Mouse (Mus musculus) embryonic facial prominence, embryonic 13.5 days (tissue): ENCODE measurements at regions not wholly inside any gene's neighbourhood (a gene's known extent, or its start where the extent isn't known, plus 50 kb on each side); places are given as distances from the start of the nearest gene placed in this dataset.
A peak's percentile ranks its signal among the peaks of the same experiment; 100 is the strongest.
"Not testable (repeated sequence)": the region's sequence is repeated elsewhere in the genome, so short reads cannot be mapped to it uniquely, and the experiment has no call there.

ENCODE experiments used
- ATAC-seq: fragments of 200-750 bp; cut with Nextera tagmentation; 2 replicates; pipeline ENCODE4 v1.8.0; 2017; ENCODE audit warnings: low read depth; ENCODE audit not compliant: insufficient number of reproducible peaks, insufficient read depth, low FRiP score, low TSS enrichment
- H3K27ac ChIP-seq: fragments of 300-500 bp; sonication (generic); 2 replicates; pipeline ENCODE4 v1.5.1; 2015; ENCODE audit warnings: moderate library complexity, mild to moderate bottlenecking, inconsistent platforms
- H3K27me3 ChIP-seq: fragments of 300-500 bp; sonication (generic); 2 replicates; pipeline ENCODE4 v1.6.1; 2015; ENCODE audit warnings: mild to moderate bottlenecking, inconsistent platforms
- H3K36me3 ChIP-seq: fragments of 300-500 bp; sonication (generic); 2 replicates; pipeline ENCODE4 v1.6.1; 2015; ENCODE audit warnings: mild to moderate bottlenecking, inconsistent platforms
- H3K4me1 ChIP-seq: fragments of 300-500 bp; sonication (generic); 2 replicates; pipeline ENCODE4 v1.6.1; 2015; ENCODE audit warnings: inconsistent platforms
- H3K4me2 ChIP-seq: fragments of 300-500 bp; sonication (generic); 2 replicates; pipeline ENCODE4 v1.6.1; 2015; ENCODE audit warnings: moderate library complexity, mild to moderate bottlenecking, inconsistent platforms
- H3K4me3 ChIP-seq: fragments of 300-500 bp; sonication (generic); 2 replicates; pipeline ENCODE4 v1.5.1; 2015; ENCODE audit warnings: mild to moderate bottlenecking, inconsistent platforms
- H3K9ac ChIP-seq: fragments of 300-500 bp; sonication (generic); 2 replicates; pipeline ENCODE4 v1.6.1; 2015; ENCODE audit warnings: mild to moderate bottlenecking, inconsistent platforms
- H3K9me3 ChIP-seq: fragments of 300-500 bp; sonication (generic); 2 replicates; pipeline ENCODE4 v1.6.1; 2016; ENCODE audit warnings: inconsistent platforms
- WGBS: fragments of 180-500 bp; shearing (Covaris S2); methylation state at CpG from one replicate; pipeline ENCODE4 v1.1.7; 2015; ENCODE audit warnings: mixed read lengths; 5-methylcytosine and 5-hydroxymethylcytosine counted together

- Histone ChIP-seq H3K4me3 (no peak overlapping the region), H3K4me2 (no peak overlapping the region), H3K9ac (no peak overlapping the region), H3K27me3 (no peaks in the 10 kb centered on the region), H3K4me1 (no peaks in the 10 kb centered on the region), H3K36me3 (no peaks in the 10 kb centered on the region), H3K9me3 (no peaks in the 10 kb centered on the region), H3K27ac (no peak overlapping the region)
- ATAC-seq: no peak
- WGBS: 55% methylated on average over 10 of the region's 10 CpGs
These were observed 71.3 kb upstream of the Jarid2 start for GRCm38 (mm10) chr13:44657905-44658414.

- 64% methylated on average over 6 of the region's 6 CpGs for WGBS
- Histone ChIP-seq H3K4me3 (no peak overlapping the region), H3K4me1 (peaks cover 7% of the 10 kb centered on the region)
These were observed 69.4 kb upstream of the Jarid2 start for GRCm38 (mm10) chr13:44659861-44660260.

GRCm38 (mm10) chr13:44663062-44663461 lies 66.2 kb upstream of the Jarid2 start:
- peaks cover 7% of the 10 kb centered on the region for H3K4me1 ChIP-seq

More at GRCm38 (mm10) chr13:44659861-44660260, 69.4 kb upstream of the Jarid2 start:
- Histone ChIP-seq H3K36me3 (no peaks in the 10 kb centered on the region), H3K27ac (no peak overlapping the region), H3K4me2 (no peak overlapping the region), H3K9me3 (no peaks in the 10 kb centered on the region), H3K9ac (no peak overlapping the region), H3K27me3 (no peaks in the 10 kb centered on the region)
- ATAC-seq: no peak

GRCm38 (mm10) chr13:44663730-44664129 lies 65.5 kb upstream of the Jarid2 start:
- Histone ChIP-seq H3K27ac (no peak overlapping the region), H3K9me3 (no peaks in the 10 kb centered on the region), H3K4me1 (peaks cover 7% of the 10 kb centered on the region), H3K36me3 (no peaks in the 10 kb centered on the region), H3K4me2 (no peak overlapping the region), H3K4me3 (no peak overlapping the region), H3K27me3 (no peaks in the 10 kb centered on the region), H3K9ac (no peak overlapping the region)
- 35% methylated on average over 7 of the region's 7 CpGs for WGBS
- no peak for ATAC-seq

More at GRCm38 (mm10) chr13:44663062-44663461, 66.2 kb upstream of the Jarid2 start:
- no peak overlapping the region for H3K9ac ChIP-seq
- no peak overlapping the region for H3K4me3 ChIP-seq
- 73% methylated on average over 11 of the region's 11 CpGs for WGBS
- H3K36me3 ChIP-seq: no peaks in the 10 kb centered on the region
- H3K4me2 ChIP-seq: no peak overlapping the region
- no peak overlapping the region for H3K27ac ChIP-seq
- no peaks in the 10 kb centered on the region for H3K27me3 ChIP-seq
- ATAC-seq: no peak
- no peaks in the 10 kb centered on the region for H3K9me3 ChIP-seq

GRCm38 (mm10) chr13:44669761-44670160 lies 59.5 kb upstream of the Jarid2 start:
- 84% methylated on average over 6 of the region's 6 CpGs for WGBS
- H3K9me3 ChIP-seq: no peaks in the 10 kb centered on the region
- no peak for ATAC-seq

GRCm38 (mm10) chr13:44673337-44673966 lies 55.8 kb upstream of the Jarid2 start:
- peak overlapping the region; percentile 5; the same call in 1 of the 2 replicates for H3K4me3 ChIP-seq
- no peak for ATAC-seq
- H3K27ac ChIP-seq: no peak overlapping the region
- no peaks in the 10 kb centered on the region for H3K9me3 ChIP-seq
- peak overlapping the region; percentile 48 for H3K4me2 ChIP-seq
- peaks cover 8% of the 10 kb centered on the region for H3K27me3 ChIP-seq
- no peaks in the 10 kb centered on the region for H3K36me3 ChIP-seq
- no peak overlapping the region for H3K9ac ChIP-seq
- 7% methylated on average over 20 of the region's 20 CpGs for WGBS
- peaks cover 15% of the 10 kb centered on the region for H3K4me1 ChIP-seq

More at GRCm38 (mm10) chr13:44669761-44670160, 59.5 kb upstream of the Jarid2 start:
- Histone ChIP-seq H3K4me3 (no peak overlapping the region), H3K9ac (no peak overlapping the region), H3K4me1 (peaks cover 15% of the 10 kb centered on the region), H3K4me2 (no peak overlapping the region), H3K27me3 (peaks cover 8% of the 10 kb centered on the region), H3K27ac (no peak overlapping the region), H3K36me3 (no peaks in the 10 kb centered on the region)

GRCm38 (mm10) chr13:44673967-44674357 lies 55.3 kb upstream of the Jarid2 start:
- Histone ChIP-seq H3K4me1 (peaks cover 15% of the 10 kb centered on the region), H3K36me3 (no peaks in the 10 kb centered on the region), H3K4me2 (peak overlapping the region; percentile 48), H3K27ac (no peak overlapping the region), H3K9ac (no peak overlapping the region), H3K9me3 (no peaks in the 10 kb centered on the region), H3K4me3 (peak overlapping the region; percentile 5; the same call in 1 of the 2 replicates), H3K27me3 (peaks cover 8% of the 10 kb centered on the region)
- WGBS: 23% methylated on average over 12 of the region's 12 CpGs
- no peak for ATAC-seq

GRCm38 (mm10) chr13:44674926-44675650 lies 54.2 kb upstream of the Jarid2 start:
- ATAC-seq: no peak

GRCm38 (mm10) chr13:44676041-44676440 lies 53.2 kb upstream of the Jarid2 start:
- Histone ChIP-seq H3K4me3 (no peak overlapping the region), H3K9me3 (no peaks in the 10 kb centered on the region), H3K36me3 (no peaks in the 10 kb centered on the region), H3K4me2 (no peak overlapping the region), H3K27me3 (peaks cover 8% of the 10 kb centered on the region), H3K27ac (no peak overlapping the region), H3K4me1 (peaks cover 19% of the 10 kb centered on the region), H3K9ac (no peak overlapping the region)
- 86% methylated on average over 6 of the region's 6 CpGs for WGBS
- no peak for ATAC-seq

More at GRCm38 (mm10) chr13:44674926-44675650, 54.2 kb upstream of the Jarid2 start:
- 68% methylated on average over 8 of the region's 8 CpGs for WGBS
- peaks cover 15% of the 10 kb centered on the region for H3K4me1 ChIP-seq
- peaks cover 8% of the 10 kb centered on the region for H3K27me3 ChIP-seq
- no peak overlapping the region for H3K27ac ChIP-seq
- no peaks in the 10 kb centered on the region for H3K9me3 ChIP-seq
- H3K4me3 ChIP-seq: no peak overlapping the region
- no peaks in the 10 kb centered on the region for H3K36me3 ChIP-seq
- H3K9ac ChIP-seq: no peak overlapping the region
- no peak overlapping the region for H3K4me2 ChIP-seq

- Histone ChIP-seq H3K9me3 (no peaks in the 10 kb centered on the region), H3K9ac (no peak overlapping the region), H3K4me1 (peaks cover 22% of the 10 kb centered on the region), H3K4me2 (no peak overlapping the region), H3K36me3 (no peaks in the 10 kb centered on the region), H3K27ac (no peak overlapping the region), H3K4me3 (no peak overlapping the region), H3K27me3 (peaks cover 8% of the 10 kb centered on the region)
- WGBS: 76% methylated on average over 3 of the region's 3 CpGs
- no peak for ATAC-seq
These were observed 51.2 kb upstream of the Jarid2 start for GRCm38 (mm10) chr13:44678121-44678520.

GRCm38 (mm10) chr13:44679457-44679856 lies 49.8 kb upstream of the Jarid2 start:
- ATAC-seq, H3K4me2 ChIP-seq, H3K4me3 ChIP-seq, H3K9me3 ChIP-seq, H3K9ac ChIP-seq, H3K27ac ChIP-seq, H3K27me3 ChIP-seq, H3K36me3 ChIP-seq: not testable (repeated sequence)
- 95% methylated on average over 7 of the region's 7 CpGs for WGBS
- peaks cover 10% of the 10 kb centered on the region for H3K4me1 ChIP-seq
